Mouse (Mus musculus): ENCODE measurements around the gene Col13a1. TPM values are rescaled to one million over a fixed set of nuclear protein-coding genes. Genes with fewer than 3 reads are reported as not detected.

The Col13a1 gene
- total RNA-seq, 2 experiments from 2014 or later, result 1.7 to 2.4 TPM

- no peak for DNase-seq (ENCODE audit: low spot score in 2 of 2)
Observed at GRCm38 (mm10) chr10:61972041-61972440, 6.9 kb downstream of the Col13a1 start.

GRCm38 (mm10) chr10:61968003-61968553, 10.8 kb downstream of the Col13a1 start:
- no peak for DNase-seq (ENCODE audit: low spot score in 2 of 2)

GRCm38 (mm10) chr10:61967207-61967606, 11.7 kb downstream of the Col13a1 start:
- no peak for DNase-seq (ENCODE audit: low spot score in 2 of 2)

- no peak for DNase-seq (ENCODE audit: low spot score in 2 of 2)
Observed at GRCm38 (mm10) chr10:61965386-61965841, 13.5 kb downstream of the Col13a1 start.

GRCm38 (mm10) chr10:61956718-61957117, 22.2 kb downstream of the Col13a1 start:
- DNase-seq (ENCODE audit: low spot score in 2 of 2), result no peak

GRCm38 (mm10) chr10:61953916-61954315, 25.0 kb downstream of the Col13a1 start:
- DNase-seq (ENCODE audit: low spot score in 2 of 2), result no peak

- peak in 1 of 2 experiments; percentile 47 for DNase-seq (ENCODE audit: low spot score in 2 of 2)
Observed at GRCm38 (mm10) chr10:61949542-61949941, 29.4 kb downstream of the Col13a1 start.

GRCm38 (mm10) chr10:61944386-61944785, 34.5 kb downstream of the Col13a1 start:
- DNase-seq (ENCODE audit: low spot score in 2 of 2), result no peak

GRCm38 (mm10) chr10:61943480-61943879, 35.4 kb downstream of the Col13a1 start:
- DNase-seq (ENCODE audit: low spot score in 2 of 2), result no peak

GRCm38 (mm10) chr10:61942719-61943118, 36.2 kb downstream of the Col13a1 start:
- no peak for DNase-seq (ENCODE audit: low spot score in 2 of 2)

GRCm38 (mm10) chr10:61936211-61937121, 42.4 kb downstream of the Col13a1 start:
- no peak for DNase-seq (ENCODE audit: low spot score in 2 of 2)

GRCm38 (mm10) chr10:61931678-61932077, 47.2 kb downstream of the Col13a1 start:
- DNase-seq (ENCODE audit: low spot score in 2 of 2), result no peak

GRCm38 (mm10) chr10:61929901-61930300, 49.0 kb downstream of the Col13a1 start:
- DNase-seq (ENCODE audit: low spot score in 2 of 2), result no peak

GRCm38 (mm10) chr10:61928725-61929651, 49.9 kb downstream of the Col13a1 start:
- no peak for DNase-seq (ENCODE audit: low spot score in 2 of 2)

- no peak for DNase-seq (ENCODE audit: low spot score in 2 of 2)
Observed at GRCm38 (mm10) chr10:61925691-61926090, 53.2 kb downstream of the Col13a1 start.

GRCm38 (mm10) chr10:61920655-61921365, 58.1 kb downstream of the Col13a1 start:
- DNase-seq (ENCODE audit: low spot score in 2 of 2), result no peak

- no peak for DNase-seq (ENCODE audit: low spot score in 2 of 2)
Observed at GRCm38 (mm10) chr10:61919924-61920654, 58.8 kb downstream of the Col13a1 start.

- DNase-seq (ENCODE audit: low spot score in 2 of 2), result no peak
Observed at GRCm38 (mm10) chr10:61919496-61919895, 59.4 kb downstream of the Col13a1 start.

GRCm38 (mm10) chr10:61917066-61917465, 61.8 kb downstream of the Col13a1 start:
- DNase-seq (ENCODE audit: low spot score in 2 of 2), result no peak

- DNase-seq (ENCODE audit: low spot score in 2 of 2), result no peak
Observed at GRCm38 (mm10) chr10:61911770-61912169, 67.1 kb downstream of the Col13a1 start.
